Mouse (Mus musculus): ENCODE measurements around the gene Tenm1.

The Tenm1 gene

DNA sequence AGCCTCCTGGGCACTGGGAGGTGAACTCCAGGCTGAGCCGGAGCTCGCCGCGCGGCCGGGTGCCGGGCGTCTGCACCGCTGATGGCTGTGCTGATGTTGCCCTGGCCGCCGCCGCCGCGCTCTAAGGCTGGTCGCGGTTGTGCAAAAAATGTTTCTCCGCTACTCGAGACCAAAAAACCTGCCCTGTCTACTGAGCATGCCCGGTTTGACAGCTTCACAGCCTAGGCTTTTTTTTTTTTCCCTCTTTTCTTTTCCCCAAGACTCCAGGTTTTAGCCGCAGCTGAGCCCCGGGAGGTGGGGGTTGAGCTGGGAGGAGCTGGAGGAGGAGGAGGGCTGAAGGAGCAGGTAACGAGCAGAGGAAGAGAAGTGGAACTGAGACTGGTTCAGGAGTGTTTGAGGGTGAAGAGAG lies at the start of gene Tenm1:
TSS of gene Tenm1 (minus strand) at position 272 of the 409 bp plus-strand sequence.
- no peak for DNase-seq (ENCODE audit: low read depth, low spot score)

DNA sequence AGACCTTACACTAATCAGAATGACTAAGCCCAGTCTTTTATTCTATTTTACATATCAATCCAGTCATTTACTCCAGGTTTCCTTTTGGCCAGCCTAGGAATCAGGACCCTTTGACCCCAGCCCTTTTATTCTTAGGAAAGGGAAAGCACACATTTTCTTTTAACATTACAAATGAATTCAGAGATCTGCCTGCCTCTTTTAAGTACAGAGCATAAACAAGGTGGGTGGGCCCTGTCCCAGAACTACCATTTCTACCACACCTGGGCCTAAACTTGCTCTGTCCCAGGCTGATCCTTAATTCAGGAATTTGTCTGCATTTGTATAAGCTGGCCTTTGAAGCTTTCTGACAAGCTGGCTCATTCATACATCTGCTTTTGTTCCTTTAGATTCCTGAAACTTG lies 38.4 kb upstream of the Tenm1 start:
- DNase-seq (ENCODE audit: low read depth, low spot score) = no peak

GRCm38 (mm10) chrX:43430581-43430980 lies 1.7 kb upstream of the Tenm1 start:
- no peak for DNase-seq (ENCODE audit: low read depth, low spot score)

DNA sequence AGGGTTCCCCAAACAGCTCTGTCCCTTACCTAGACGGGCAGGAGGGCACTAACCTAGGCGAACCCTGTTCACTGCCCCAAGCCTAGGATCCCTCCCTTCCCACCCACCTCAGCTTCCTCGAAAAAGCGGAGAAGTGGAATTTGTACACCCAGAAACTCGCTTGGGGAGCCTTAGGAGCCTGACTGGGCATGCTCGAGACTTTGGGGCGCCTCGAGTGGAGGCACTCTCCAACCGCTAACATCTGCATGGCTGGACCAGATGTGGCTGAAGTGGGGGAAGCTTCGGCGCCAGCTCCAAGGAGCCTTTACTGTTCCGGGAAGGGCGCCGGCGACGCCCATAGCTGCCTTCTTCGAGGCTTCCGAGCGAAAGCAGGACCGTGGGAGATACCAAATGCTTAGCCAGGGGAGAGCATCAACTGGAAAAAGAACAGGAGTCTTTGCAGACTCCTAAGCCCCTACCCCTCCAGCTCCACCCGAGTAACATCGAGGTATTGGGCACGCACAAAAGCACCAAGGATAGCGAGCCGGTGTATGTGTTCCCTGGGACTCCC lies 1.1 kb upstream of the Tenm1 start:
- no peak for DNase-seq (ENCODE audit: low read depth, low spot score)

GRCm38 (mm10) chrX:43429337-43429736 lies 411 bp upstream of the Tenm1 start:
- DNase-seq (ENCODE audit: low read depth, low spot score) = no peak

DNA sequence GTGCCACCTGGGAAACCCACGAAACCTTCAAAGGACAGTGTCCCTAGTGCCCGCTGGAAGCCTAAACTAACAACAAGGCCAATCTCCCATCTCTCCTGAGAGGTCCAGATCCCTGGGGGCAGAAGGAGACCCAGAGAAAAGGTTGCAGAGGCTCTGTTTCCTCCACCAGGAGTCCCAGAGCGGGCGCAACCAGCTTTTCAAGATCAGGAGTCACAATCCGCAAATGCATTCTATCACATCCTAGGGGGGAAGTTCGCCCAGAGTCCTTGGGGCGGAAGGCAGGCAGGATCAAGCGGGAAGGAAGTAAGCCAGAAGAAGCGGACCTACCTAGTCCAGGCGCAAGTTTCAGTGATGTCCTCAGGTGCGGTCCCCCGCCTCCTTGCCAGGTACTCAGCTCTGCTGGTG lies 963 bp downstream of the Tenm1 start:
- DNase-seq (ENCODE audit: low read depth, low spot score) = no peak

DNA sequence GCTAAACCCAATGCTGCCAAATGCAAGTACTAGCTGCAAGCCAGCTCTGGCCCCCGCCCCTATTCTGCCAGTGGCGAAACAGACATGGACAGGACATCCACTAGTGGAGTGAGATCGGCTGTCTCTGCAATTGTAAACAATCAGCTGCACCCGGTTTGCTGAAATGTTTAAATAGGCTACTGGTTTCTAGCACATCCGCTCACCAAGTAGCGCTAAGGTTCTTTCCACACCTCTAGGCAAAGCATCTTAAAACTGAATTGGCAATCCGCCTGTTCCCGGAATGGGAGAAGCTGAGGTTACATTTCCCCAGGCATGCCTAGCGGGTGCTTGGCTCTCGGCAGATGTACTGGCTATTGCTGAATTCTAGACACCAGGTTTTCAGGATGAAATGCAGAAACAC lies 1.8 kb downstream of the Tenm1 start:
- no peak for DNase-seq (ENCODE audit: low read depth, low spot score)

- DNase-seq (ENCODE audit: low read depth, low spot score) = no peak
Observed at GRCm38 (mm10) chrX:43397957-43398356, 31.0 kb downstream of the Tenm1 start.

GRCm38 (mm10) chrX:43388106-43388505 lies 40.8 kb downstream of the Tenm1 start:
- no peak for DNase-seq (ENCODE audit: low read depth, low spot score)

DNA sequence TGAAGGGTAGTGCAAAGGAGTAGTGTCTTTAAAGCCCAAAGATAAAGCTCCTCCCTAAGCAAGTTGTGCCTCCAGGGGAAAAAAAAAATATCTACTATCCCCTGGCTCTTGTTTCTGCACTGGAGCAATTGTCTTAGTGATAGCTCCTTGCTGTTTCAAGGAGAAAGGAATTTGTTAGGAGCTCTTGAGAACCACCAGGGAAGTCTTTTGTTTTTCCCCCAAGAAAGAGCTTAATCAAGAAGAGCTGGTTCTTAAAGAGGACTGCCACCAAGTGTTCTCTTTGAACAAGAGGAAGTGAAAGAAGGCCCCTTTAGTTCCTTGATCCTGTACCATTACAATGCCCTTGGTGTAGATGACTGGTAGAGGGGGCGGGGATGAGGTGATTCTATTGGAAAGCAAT lies 56.4 kb downstream of the Tenm1 start:
- no peak for DNase-seq (ENCODE audit: low read depth, low spot score)

GRCm38 (mm10) chrX:43319351-43319750 lies 109.6 kb downstream of the Tenm1 start:
- DNase-seq (ENCODE audit: low read depth, low spot score) = no peak

GRCm38 (mm10) chrX:43317801-43318520 lies 111.0 kb downstream of the Tenm1 start:
- no peak for DNase-seq (ENCODE audit: low read depth, low spot score)

GRCm38 (mm10) chrX:43235844-43236243 lies 193.1 kb downstream of the Tenm1 start:
- no peak for DNase-seq (ENCODE audit: low read depth, low spot score)

DNA sequence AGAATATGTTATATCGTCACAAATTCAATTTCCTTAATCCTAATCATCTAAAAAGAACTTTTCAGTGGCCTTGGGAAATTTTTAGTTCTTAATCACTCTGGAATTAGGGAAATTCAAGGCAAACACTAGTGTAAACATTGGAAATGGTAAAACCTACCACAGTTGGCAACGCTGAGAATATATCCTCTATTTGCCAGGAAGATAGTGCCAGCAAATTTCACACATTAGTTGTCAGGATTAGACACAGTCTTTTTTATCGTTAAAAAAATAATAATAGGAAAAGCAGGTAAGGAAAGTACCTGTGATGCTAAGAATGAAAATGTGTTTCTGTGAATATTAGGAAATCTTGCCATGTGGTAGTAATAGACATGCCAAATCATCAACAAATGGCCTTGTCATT lies 223.9 kb downstream of the Tenm1 start:
- DNase-seq (ENCODE audit: low read depth, low spot score) = no peak

DNA sequence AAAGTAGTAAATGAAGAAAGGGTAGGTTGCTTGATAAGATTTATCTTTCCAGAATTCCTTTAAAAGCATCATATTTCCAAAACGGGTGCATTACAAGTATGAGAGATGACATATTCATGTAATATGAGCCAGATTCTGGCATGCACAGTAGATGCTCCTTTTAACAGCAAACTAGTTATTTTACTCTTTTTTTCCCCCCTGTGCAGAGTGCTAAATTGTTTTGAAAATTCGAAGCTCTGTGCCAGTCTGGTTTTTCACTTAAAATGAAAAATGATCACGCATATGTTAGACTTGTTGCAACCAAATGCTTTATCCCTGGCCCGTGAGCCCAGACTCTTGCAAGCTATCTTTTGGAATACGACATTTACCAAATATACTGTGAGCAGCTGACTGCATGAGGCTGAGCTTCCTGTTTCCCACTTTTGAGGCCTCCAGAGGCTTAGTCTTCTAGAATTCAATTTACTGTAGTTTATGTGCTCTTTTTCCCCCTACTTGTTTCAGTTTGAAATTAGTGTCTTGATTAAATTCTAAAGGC lies 226.6 kb downstream of the Tenm1 start:
- DNase-seq (ENCODE audit: low read depth, low spot score) = no peak

DNA sequence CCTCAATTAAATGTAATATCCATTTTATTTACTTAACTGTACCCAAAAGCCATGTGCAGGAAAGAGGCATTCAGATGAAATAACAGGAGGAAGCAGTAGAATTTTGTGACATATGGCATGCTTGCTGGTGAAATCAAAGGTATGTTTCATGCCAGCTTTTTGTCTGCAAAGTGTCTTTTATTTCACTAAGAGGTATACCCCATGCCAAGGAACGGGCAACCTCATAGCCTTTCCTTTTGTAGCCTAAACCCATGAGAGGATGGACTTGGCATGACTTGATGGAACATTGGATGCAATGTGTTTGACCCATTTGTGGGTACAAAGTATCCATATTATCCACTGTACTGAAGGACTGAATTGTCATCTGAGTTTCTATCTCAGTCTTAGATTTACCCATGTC lies 246.0 kb downstream of the Tenm1 start:
- no peak for DNase-seq (ENCODE audit: low read depth, low spot score)

DNA sequence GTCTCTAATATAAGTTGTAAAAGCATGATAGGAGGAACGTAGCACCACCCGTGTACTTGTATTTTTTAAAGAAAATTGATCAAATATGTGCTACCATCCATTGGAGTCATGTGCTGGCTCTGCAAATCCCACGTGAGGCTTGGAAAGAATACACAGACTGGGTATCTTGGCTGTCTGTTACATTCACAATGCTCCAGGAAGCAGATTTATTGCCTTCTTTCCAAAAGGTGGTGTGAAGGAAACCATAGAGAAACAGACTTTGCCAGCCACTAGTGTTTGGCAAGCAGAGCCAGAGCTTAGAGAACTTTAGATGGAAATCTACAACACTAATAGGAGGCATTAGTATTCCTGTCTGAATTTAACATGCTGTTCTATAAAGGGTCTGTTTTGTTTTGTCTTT lies 277.4 kb downstream of the Tenm1 start:
- DNase-seq (ENCODE audit: low read depth, low spot score) = no peak

GRCm38 (mm10) chrX:43129696-43130095 lies 299.2 kb downstream of the Tenm1 start:
- no peak for DNase-seq (ENCODE audit: low read depth, low spot score)

DNA sequence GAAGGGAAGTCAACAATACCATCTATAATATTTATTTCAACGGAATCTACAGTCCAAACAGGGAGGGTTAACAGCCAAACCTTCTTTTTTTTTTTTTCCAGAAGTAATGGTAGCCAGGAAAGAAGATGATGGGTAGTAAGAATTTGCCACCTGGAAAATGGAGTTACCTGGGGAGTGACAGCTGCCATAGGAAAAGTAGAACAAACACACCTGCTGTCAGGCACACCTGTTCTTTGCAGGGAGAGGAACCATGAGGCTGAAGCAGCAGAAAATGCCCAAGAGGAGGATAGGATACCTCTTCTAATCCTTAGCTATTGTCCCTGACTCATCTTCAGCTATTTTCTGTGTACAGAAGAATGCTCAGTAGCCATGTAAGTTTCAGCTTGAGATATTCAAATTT lies 306.4 kb downstream of the Tenm1 start:
- DNase-seq (ENCODE audit: low read depth, low spot score) = no peak

- no peak for DNase-seq (ENCODE audit: low read depth, low spot score)
Observed at GRCm38 (mm10) chrX:43122001-43122400, 306.9 kb downstream of the Tenm1 start.

GRCm38 (mm10) chrX:42986100-42986499 lies 442.8 kb downstream of the Tenm1 start:
- DNase-seq (ENCODE audit: low read depth, low spot score) = no peak

GRCm38 (mm10) chrX:42973562-42973961 lies 455.4 kb downstream of the Tenm1 start:
- no peak for DNase-seq (ENCODE audit: low read depth, low spot score)

DNA sequence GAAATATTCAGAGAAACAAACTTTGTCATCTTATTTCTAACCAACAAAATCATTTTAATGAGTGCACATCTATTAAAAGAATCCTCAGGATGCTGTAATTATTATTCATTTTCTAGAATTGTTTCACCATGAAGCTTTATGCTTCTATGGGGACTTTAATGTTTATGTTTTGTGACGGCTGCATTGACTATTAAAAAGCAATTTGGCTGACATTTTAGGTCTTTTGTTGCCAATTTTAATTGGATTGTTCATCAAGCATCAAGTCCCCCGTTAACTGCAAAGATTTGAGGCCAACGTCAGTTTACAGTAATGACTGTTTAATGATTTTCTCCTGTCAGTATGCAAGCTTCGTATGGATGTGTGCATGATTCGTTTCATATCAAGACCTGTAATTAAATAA lies 461.3 kb downstream of the Tenm1 start:
- no peak for DNase-seq (ENCODE audit: low read depth, low spot score)

Data from c-Kit-negative CD71-positive TER-119-positive erythroid progenitor cells, embryonic 14.5 days (primary cell).